In genomic region chr12:49392041-49392390, GRCm38 (mm10) we compare ENCODE assay signal across 13 mouse cellular contexts. TPM values are rescaled to one million over a fixed set of nuclear protein-coding genes. Genes with fewer than 3 reads are reported as not detected.
DNase-seq lines count a peak whose midpoint lies in the region; ATAC-seq and TF ChIP-seq lines count a peak whose summit lies in the region.
"Had no signal": no experiment of that assay in that cellular context is flagged by ENCODE, and none has a peak within 500 bp of the region (broad histone marks: within the 10 kb centered on the region; RNA-seq: fewer than 3 reads in every experiment).

No protein-coding gene starts in this region.

- ATAC-seq in heart, embryonic 11.5 days (replicated peaks; ENCODE audit: insufficient number of reproducible peaks, low FRiP score, low TSS enrichment) = no peak
- no peak for ATAC-seq in midbrain, postnatal 0 days (ENCODE audit: low FRiP score)
- ATAC-seq in intestine, embryonic 15.5 days = no peak
- ATAC-seq in stomach, embryonic 15.5 days (ENCODE audit: insufficient read depth, low FRiP score, low read depth) = no peak

- intact Hi-C loops in gastrocnemius, adult 2 months (cut with DNase I) = no loop called here

- H3K27me3 ChIP-seq in heart, embryonic 11.5 days (ENCODE audit: control insufficient read depth, insufficient read depth, low read length) = peaks cover 67% of the 10 kb centered on the region
- H3K27me3 ChIP-seq in midbrain, embryonic 10.5 days (ENCODE audit: low read depth, poor library complexity, severe bottlenecking) = peaks cover 100% of the 10 kb centered on the region
- peaks cover 53% of the 10 kb centered on the region for H3K27me3 ChIP-seq in midbrain, postnatal 0 days (ENCODE audit: insufficient read depth, low read length)
- H3K27me3 ChIP-seq in intestine, embryonic 15.5 days (replicated peaks) = peaks cover 51% of the 10 kb centered on the region
- H3K27me3 ChIP-seq in stomach, embryonic 15.5 days (replicated peaks) = peaks cover 59% of the 10 kb centered on the region

- WGBS in heart, embryonic 11.5 days (ENCODE audit: insufficient replicate concordance) = 2% methylated on average over 10 of the region's 10 CpGs
- WGBS in midbrain, embryonic 10.5 days = 2% methylated on average over 10 of the region's 10 CpGs
- WGBS in midbrain, postnatal 0 days = 4% methylated on average over 10 of the region's 10 CpGs
- 3% methylated on average over 10 of the region's 10 CpGs for WGBS in intestine, embryonic 15.5 days
- WGBS in stomach, embryonic 15.5 days = 4% methylated on average over 10 of the region's 10 CpGs

- peak overlapping the region; percentile 26 for H3K4me3 ChIP-seq in heart, embryonic 11.5 days (ENCODE audit: low read depth, low read length)
- H3K4me3 ChIP-seq in midbrain, embryonic 10.5 days = peak overlapping the region; percentile 49
- H3K4me3 ChIP-seq in midbrain, postnatal 0 days (ENCODE audit: low read depth, low read length) = no peak overlapping the region
- H3K4me3 ChIP-seq in intestine, embryonic 15.5 days (replicated peaks) = no peak overlapping the region
- H3K4me3 ChIP-seq in stomach, embryonic 15.5 days (replicated peaks) = 0 out of 2 replicates have a peak overlapping the region, but pooled peaks have one; percentile 26
- H3K4me3 ChIP-seq in gastrocnemius, adult 2 months = no peak overlapping the region
- H3K4me3 ChIP-seq: liver, embryonic 15.5 days had no signal

- no peak overlapping the region for H3K9ac ChIP-seq in heart, embryonic 11.5 days (ENCODE audit: low read depth, low read length)
- no peak overlapping the region for H3K9ac ChIP-seq in midbrain, postnatal 0 days (replicated peaks; ENCODE audit: low read length, poor library complexity, severe bottlenecking)
- H3K9ac ChIP-seq in intestine, embryonic 15.5 days = no peak overlapping the region
- H3K9ac ChIP-seq in stomach, embryonic 15.5 days = no peak overlapping the region
- H3K9ac ChIP-seq: hindbrain, embryonic 15.5 days; liver, embryonic 15.5 days had no signal

- H3K36me3 ChIP-seq in heart, embryonic 11.5 days (ENCODE audit: control insufficient read depth, insufficient read depth, low read length) = no peaks in the 10 kb centered on the region
- H3K36me3 ChIP-seq in midbrain, embryonic 10.5 days = no peaks in the 10 kb centered on the region
- H3K36me3 ChIP-seq in midbrain, postnatal 0 days (ENCODE audit: insufficient read depth, low read length) = no peaks in the 10 kb centered on the region
- H3K36me3 ChIP-seq in intestine, embryonic 15.5 days = no peaks in the 10 kb centered on the region
- no peaks in the 10 kb centered on the region for H3K36me3 ChIP-seq in stomach, embryonic 15.5 days
- H3K36me3 ChIP-seq: hindbrain, embryonic 15.5 days; liver, embryonic 15.5 days had no signal

- peak overlapping the region; percentile 63; the same call in 1 of the 2 replicates for H3K4me2 ChIP-seq in heart, embryonic 11.5 days
- H3K4me2 ChIP-seq in midbrain, postnatal 0 days (ENCODE audit: low read depth, low read length, poor library complexity, severe bottlenecking) = no peak overlapping the region
- H3K4me2 ChIP-seq in intestine, embryonic 15.5 days (replicated peaks) = 0 out of 2 replicates have a peak overlapping the region, but pooled peaks have one; percentile 41
- peak overlapping the region; percentile 44 for H3K4me2 ChIP-seq in stomach, embryonic 15.5 days
- H3K4me2 ChIP-seq: liver, embryonic 15.5 days had no signal

- H3K27ac ChIP-seq in heart, embryonic 11.5 days (ENCODE audit: low read depth, low read length) = no peak overlapping the region
- no peak overlapping the region for H3K27ac ChIP-seq in midbrain, embryonic 10.5 days (replicated peaks)
- H3K27ac ChIP-seq in midbrain, postnatal 0 days (ENCODE audit: low read depth, low read length) = no peak overlapping the region
- H3K27ac ChIP-seq in intestine, embryonic 15.5 days = no peak overlapping the region
- no peak overlapping the region for H3K27ac ChIP-seq in stomach, embryonic 15.5 days
- H3K27ac ChIP-seq in gastrocnemius, adult 2 months = no peak overlapping the region
- H3K27ac ChIP-seq: hindbrain, embryonic 15.5 days; liver, embryonic 15.5 days had no signal

- TF ChIP-seq CTCF in midbrain, postnatal 0 days (IDR thresholded peaks at IDR 0.05) = no peak
- no peak for TF ChIP-seq CTCF in gastrocnemius, adult 2 months (IDR thresholded peaks at IDR 0.05)

- H3K4me1 ChIP-seq in heart, embryonic 11.5 days (ENCODE audit: control insufficient read depth, insufficient read depth, low read length) = no peaks in the 10 kb centered on the region
- 0 out of 2 replicates have a peak, but pooled peaks cover 2% of the 10 kb centered on the region for H3K4me1 ChIP-seq in midbrain, embryonic 10.5 days
- H3K4me1 ChIP-seq in midbrain, postnatal 0 days (ENCODE audit: insufficient read depth, low read length) = no peaks in the 10 kb centered on the region
- H3K4me1 ChIP-seq in intestine, embryonic 15.5 days (replicated peaks) = 0 out of 2 replicates have a peak, but pooled peaks cover 2% of the 10 kb centered on the region
- peaks cover 4% of the 10 kb centered on the region; the same call in 1 of the 2 replicates for H3K4me1 ChIP-seq in stomach, embryonic 15.5 days
- H3K4me1 ChIP-seq: liver, embryonic 15.5 days had no signal

- no peaks in the 10 kb centered on the region for H3K9me3 ChIP-seq in heart, embryonic 11.5 days (replicated peaks; ENCODE audit: control insufficient read depth, low read length)
- H3K9me3 ChIP-seq in midbrain, embryonic 10.5 days (replicated peaks) = no peaks in the 10 kb centered on the region
- H3K9me3 ChIP-seq in midbrain, postnatal 0 days (ENCODE audit: low read length) = no peaks in the 10 kb centered on the region
- no peaks in the 10 kb centered on the region for H3K9me3 ChIP-seq in intestine, embryonic 15.5 days
- no peaks in the 10 kb centered on the region for H3K9me3 ChIP-seq in stomach, embryonic 15.5 days
- H3K9me3 ChIP-seq: hindbrain, embryonic 15.5 days; liver, embryonic 15.5 days had no signal

- no peak for DNase-seq in heart, adult 8-10 months (ENCODE audit: low spot score)
- no peak for DNase-seq in midbrain, embryonic 10.5 days (ENCODE audit: low spot score)
- no peak for DNase-seq in midbrain, postnatal 0 days (ENCODE audit: low spot score)
- no peak for DNase-seq in gastrocnemius, adult 2 months
- no peak for DNase-seq in layer of hippocampus, postnatal 14 days (ENCODE audit: low spot score in 2 of 2)
- DNase-seq: cerebellum, adult 18-20 months had no signal

RNA-seq across cellular contexts. Expression of gene Gm43517, which starts 7.0 kb away (rescaled TPM):
- polyA plus RNA-seq in heart, embryonic 11.5 days (2014; fragmentation: Nextera tagmentation; extraction: Ambion mirVana) = not detected in 2 replicates
- not detected for total RNA-seq in heart, adult 8-10 months (2022)
- polyA plus RNA-seq in midbrain, embryonic 10.5 days (2016; fragmentation: Nextera tagmentation; extraction: Ambion mirVana) = 0.05 TPM in 1 of 2 replicates, not detected in the other
- 0.27 TPM in 1 of 2 replicates, not detected in the other for total RNA-seq in midbrain, postnatal 0 days (2014; rRNA removed)
- not detected in 2 replicates for polyA plus RNA-seq in midbrain, postnatal 0 days (2015; fragmentation: Nextera tagmentation; extraction: Ambion mirVana)
- not detected in 2 replicates for polyA plus RNA-seq in intestine, embryonic 15.5 days (2015; fragmentation: Nextera tagmentation; extraction: Ambion mirVana)
- not detected in 2 replicates for polyA plus RNA-seq in stomach, embryonic 15.5 days (2015; fragmentation: Nextera tagmentation; extraction: Ambion mirVana)
- not detected for total RNA-seq in gastrocnemius, adult 2 months (2021)
- 10 to 100 TPM; 11.4 to 12.2 TPM for total RNA-seq in layer of hippocampus, postnatal 14 days (2021)
- total RNA-seq: adrenal gland, postnatal 36 days had no signal
- polyA plus RNA-seq: hindbrain, embryonic 15.5 days; liver, embryonic 15.5 days; stomach, embryonic 16.5 days had no signal

RNA-seq across cellular contexts. Expression of gene Foxg1, which starts 9.6 kb away (rescaled TPM):
- polyA plus RNA-seq in heart, embryonic 11.5 days (2014; fragmentation: Nextera tagmentation; extraction: Ambion mirVana) = 1.5 TPM in 2 replicates
- not detected for total RNA-seq in heart, adult 8-10 months (2022)
- polyA plus RNA-seq in midbrain, embryonic 10.5 days (2016; fragmentation: Nextera tagmentation; extraction: Ambion mirVana) = 0.31 and 0.42 TPM in 2 replicates
- 0.05 and 1.4 TPM in 2 replicates for total RNA-seq in midbrain, postnatal 0 days (2014; rRNA removed)
- polyA plus RNA-seq in midbrain, postnatal 0 days (2015; fragmentation: Nextera tagmentation; extraction: Ambion mirVana) = 0.15 and 0.77 TPM in 2 replicates
- 0.05 TPM in 1 of 2 replicates, not detected in the other for polyA plus RNA-seq in intestine, embryonic 15.5 days (2015; fragmentation: Nextera tagmentation; extraction: Ambion mirVana)
- 0.06 and 0.10 TPM in 2 replicates for polyA plus RNA-seq in stomach, embryonic 15.5 days (2015; fragmentation: Nextera tagmentation; extraction: Ambion mirVana)
- total RNA-seq in gastrocnemius, adult 2 months (2021) = not detected
- 100 to 1,000 TPM; 161 to 166 TPM for total RNA-seq in layer of hippocampus, postnatal 14 days (2021)
- total RNA-seq: adrenal gland, postnatal 36 days had no signal

Comparison
In these comparisons a context has a peak if more than half of its experiments do, and no peak if none do; other contexts are left out.
1. H3K4me3 ChIP-seq: peak in heart, embryonic 11.5 days (single experiment), midbrain, embryonic 10.5 days (single experiment) and stomach, embryonic 15.5 days (single experiment); none in midbrain, postnatal 0 days (single experiment), intestine, embryonic 15.5 days (single experiment) and gastrocnemius, adult 2 months (single experiment).